Mouse (Mus musculus): ENCODE results near the gene Arcn1. TPM values are rescaled to one million over a fixed set of nuclear protein-coding genes. Genes with fewer than 3 reads are reported as not detected.

Gene Arcn1
- polyA plus RNA-seq, 1 experiment from 2014 or later, result 92.8 TPM

DNA sequence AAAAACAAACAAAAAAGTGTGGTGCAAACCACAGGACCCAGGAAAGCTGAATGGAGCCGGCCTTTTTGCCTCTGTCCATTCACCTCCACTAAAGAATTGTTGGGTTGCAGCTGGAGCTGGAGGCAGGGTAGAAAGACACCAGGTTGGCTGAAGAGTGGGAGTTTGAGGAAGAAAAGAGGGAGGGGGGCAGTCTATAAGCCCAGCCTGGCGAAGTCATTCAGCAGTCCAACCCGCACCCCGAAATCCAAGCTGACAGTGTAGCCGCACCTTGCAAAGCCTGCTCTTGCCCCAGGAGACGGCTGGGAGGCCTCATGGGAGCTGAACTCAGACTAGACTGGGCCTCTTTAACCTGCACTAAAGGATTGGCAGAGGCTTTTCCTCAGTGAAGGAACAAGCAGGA, 31.8 kb downstream of the Arcn1 start:
- no peaks in the 10 kb centered on the region; the same call in 1 of the 2 replicates for H3K9me3 ChIP-seq (replicated peaks; ENCODE audit: control insufficient read depth, low read length)
- no peak overlapping the region for H3K4me3 ChIP-seq (ENCODE audit: low read depth, low read length)
- no peak for ATAC-seq (ENCODE audit: low read depth)
- H3K9ac ChIP-seq (ENCODE audit: low read depth, low read length), result no peak overlapping the region
- H3K4me2 ChIP-seq (ENCODE audit: low read depth, low read length), result no peak overlapping the region
- WGBS (ENCODE audit: insufficient replicate concordance), result 63% methylated on average over 6 of the region's 6 CpGs
- no peak overlapping the region for H3K27ac ChIP-seq (ENCODE audit: low read length)
- peaks cover 15% of the 10 kb centered on the region for H3K4me1 ChIP-seq (ENCODE audit: control insufficient read depth, low read depth, low read length)
- no peaks in the 10 kb centered on the region for H3K36me3 ChIP-seq (ENCODE audit: control insufficient read depth, insufficient read depth)
- H3K27me3 ChIP-seq (ENCODE audit: control insufficient read depth, insufficient read depth, low read depth, low read length), result peaks cover 44% of the 10 kb centered on the region

- WGBS (ENCODE audit: insufficient replicate concordance), result 3% methylated on average over 46 of the region's 47 CpGs
Measured at GRCm38 (mm10) chr9:44734524-44735494, 32.8 kb downstream of the Arcn1 start, which contains the start of gene Phldb1. TSS of gene Phldb1 (minus strand) at chr9:44735198.

GRCm38 (mm10) chr9:44733671-44734523, 33.7 kb downstream of the Arcn1 start:
- H3K9me3 ChIP-seq (replicated peaks; ENCODE audit: control insufficient read depth, low read length), result no peaks in the 10 kb centered on the region
- peaks cover 15% of the 10 kb centered on the region for H3K4me1 ChIP-seq (ENCODE audit: control insufficient read depth, low read depth, low read length)
- H3K27ac ChIP-seq (ENCODE audit: low read length), result no peak overlapping the region
- H3K36me3 ChIP-seq (ENCODE audit: control insufficient read depth, insufficient read depth), result no peaks in the 10 kb centered on the region
- H3K4me2 ChIP-seq (ENCODE audit: low read depth, low read length), result peak overlapping the region; percentile 75
- WGBS (ENCODE audit: insufficient replicate concordance), result 1% methylated on average over 78 of the region's 79 CpGs
- H3K27me3 ChIP-seq (ENCODE audit: control insufficient read depth, insufficient read depth, low read depth, low read length), result peaks cover 44% of the 10 kb centered on the region
- H3K4me3 ChIP-seq (ENCODE audit: low read depth, low read length), result peak overlapping the region; percentile 55
- ATAC-seq (ENCODE audit: low read depth), result no peak; the same call in 1 of the 2 replicates
- H3K9ac ChIP-seq (ENCODE audit: low read depth, low read length), result peak overlapping the region; percentile 21; the same call in 1 of the 2 replicates

More at GRCm38 (mm10) chr9:44734524-44735494, 32.8 kb downstream of the Arcn1 start, which contains the start of gene Phldb1:
- Histone ChIP-seq H3K4me1 (ENCODE audit: control insufficient read depth, low read depth, low read length) (peaks cover 15% of the 10 kb centered on the region), H3K27ac (ENCODE audit: low read length) (no peak within 1 kb of the TSS), H3K36me3 (ENCODE audit: control insufficient read depth, insufficient read depth) (no peaks in the 10 kb centered on the region), H3K9me3 (replicated peaks; ENCODE audit: control insufficient read depth, low read length) (no peaks in the 10 kb centered on the region; the same call in 1 of the 2 replicates), H3K9ac (ENCODE audit: low read depth, low read length) (peak within 1 kb of the TSS; percentile 21; the same call in 1 of the 2 replicates), H3K4me3 (ENCODE audit: low read depth, low read length) (peak within 1 kb of the TSS; percentile 55), H3K4me2 (ENCODE audit: low read depth, low read length) (peak within 1 kb of the TSS; percentile 75), H3K27me3 (ENCODE audit: control insufficient read depth, insufficient read depth, low read depth, low read length) (peaks cover 44% of the 10 kb centered on the region)
- peak; percentile 54 for ATAC-seq (ENCODE audit: low read depth)

DNA sequence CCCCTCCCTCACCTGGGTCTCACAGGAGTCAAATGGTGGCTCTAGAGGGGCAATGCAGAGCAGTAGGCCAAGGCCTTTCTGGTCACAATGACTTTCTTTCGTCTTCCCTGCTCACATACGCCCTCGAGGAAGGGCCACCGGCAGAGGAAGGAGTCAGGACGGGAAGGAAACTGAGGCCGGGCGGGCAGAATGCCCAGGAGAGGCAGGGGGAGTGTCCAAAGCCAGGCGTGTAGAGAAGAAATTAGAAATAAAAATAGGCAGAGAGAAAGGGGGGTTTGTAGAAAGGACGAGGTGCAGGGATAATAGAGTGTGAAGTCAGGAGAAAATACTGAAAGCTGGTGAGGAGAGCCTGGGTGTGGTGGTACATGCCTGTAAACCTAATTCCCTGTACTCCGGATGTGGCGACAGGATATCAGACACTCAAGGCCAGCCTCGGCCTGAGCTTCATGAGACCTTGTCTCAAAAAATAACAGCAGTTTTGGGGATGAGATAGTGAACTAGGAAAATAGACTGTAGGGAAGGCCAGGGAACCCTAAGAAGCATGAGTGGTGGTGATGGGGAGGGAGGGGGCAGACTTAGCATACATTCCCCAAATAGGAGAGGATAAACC, 34.6 kb downstream of the Arcn1 start:
- Histone ChIP-seq H3K9ac (ENCODE audit: low read depth, low read length) (no peak overlapping the region; the same call in 1 of the 2 replicates), H3K9me3 (replicated peaks; ENCODE audit: control insufficient read depth, low read length) (no peaks in the 10 kb centered on the region), H3K36me3 (ENCODE audit: control insufficient read depth, insufficient read depth) (no peaks in the 10 kb centered on the region), H3K4me2 (ENCODE audit: low read depth, low read length) (no peak overlapping the region), H3K4me1 (ENCODE audit: control insufficient read depth, low read depth, low read length) (peaks cover 15% of the 10 kb centered on the region), H3K27ac (ENCODE audit: low read length) (no peak overlapping the region), H3K27me3 (ENCODE audit: control insufficient read depth, insufficient read depth, low read depth, low read length) (peaks cover 44% of the 10 kb centered on the region), H3K4me3 (ENCODE audit: low read depth, low read length) (peak overlapping the region; percentile 55; the same call in 1 of the 2 replicates)
- WGBS (ENCODE audit: insufficient replicate concordance), result 36% methylated on average over 12 of the region's 12 CpGs
- ATAC-seq (ENCODE audit: low read depth), result no peak

GRCm38 (mm10) chr9:44732130-44732549, 35.5 kb downstream of the Arcn1 start:
- ATAC-seq (ENCODE audit: low read depth), result 0 out of 2 replicates have a peak, but pooled peaks have one; percentile 24
- Histone ChIP-seq H3K27me3 (ENCODE audit: control insufficient read depth, insufficient read depth, low read depth, low read length) (peaks cover 42% of the 10 kb centered on the region), H3K27ac (ENCODE audit: low read length) (no peak overlapping the region), H3K4me3 (ENCODE audit: low read depth, low read length) (no peak overlapping the region), H3K9ac (ENCODE audit: low read depth, low read length) (no peak overlapping the region), H3K4me1 (ENCODE audit: control insufficient read depth, low read depth, low read length) (peaks cover 15% of the 10 kb centered on the region), H3K4me2 (ENCODE audit: low read depth, low read length) (no peak overlapping the region), H3K9me3 (replicated peaks; ENCODE audit: control insufficient read depth, low read length) (no peaks in the 10 kb centered on the region), H3K36me3 (ENCODE audit: control insufficient read depth, insufficient read depth) (no peaks in the 10 kb centered on the region)
- 18% methylated on average over 5 of the region's 5 CpGs for WGBS (ENCODE audit: insufficient replicate concordance)

- H3K9ac ChIP-seq (ENCODE audit: low read depth, low read length), result no peak overlapping the region
- H3K27me3 ChIP-seq (ENCODE audit: control insufficient read depth, insufficient read depth, low read depth, low read length), result peaks cover 4% of the 10 kb centered on the region; the same call in 1 of the 2 replicates
- H3K9me3 ChIP-seq (replicated peaks; ENCODE audit: control insufficient read depth, low read length), result no peaks in the 10 kb centered on the region
- no peak overlapping the region for H3K4me2 ChIP-seq (ENCODE audit: low read depth, low read length)
- no peak for ATAC-seq (ENCODE audit: low read depth)
- no peak overlapping the region for H3K27ac ChIP-seq (ENCODE audit: low read length)
- H3K36me3 ChIP-seq (ENCODE audit: control insufficient read depth, insufficient read depth), result no peaks in the 10 kb centered on the region
- WGBS (ENCODE audit: insufficient replicate concordance), result 54% methylated on average over 5 of the region's 5 CpGs
- peaks cover 7% of the 10 kb centered on the region for H3K4me1 ChIP-seq (ENCODE audit: control insufficient read depth, low read depth, low read length)
- no peak overlapping the region for H3K4me3 ChIP-seq (ENCODE audit: low read depth, low read length)
Measured at GRCm38 (mm10) chr9:44727441-44727840, 40.2 kb downstream of the Arcn1 start.

DNA sequence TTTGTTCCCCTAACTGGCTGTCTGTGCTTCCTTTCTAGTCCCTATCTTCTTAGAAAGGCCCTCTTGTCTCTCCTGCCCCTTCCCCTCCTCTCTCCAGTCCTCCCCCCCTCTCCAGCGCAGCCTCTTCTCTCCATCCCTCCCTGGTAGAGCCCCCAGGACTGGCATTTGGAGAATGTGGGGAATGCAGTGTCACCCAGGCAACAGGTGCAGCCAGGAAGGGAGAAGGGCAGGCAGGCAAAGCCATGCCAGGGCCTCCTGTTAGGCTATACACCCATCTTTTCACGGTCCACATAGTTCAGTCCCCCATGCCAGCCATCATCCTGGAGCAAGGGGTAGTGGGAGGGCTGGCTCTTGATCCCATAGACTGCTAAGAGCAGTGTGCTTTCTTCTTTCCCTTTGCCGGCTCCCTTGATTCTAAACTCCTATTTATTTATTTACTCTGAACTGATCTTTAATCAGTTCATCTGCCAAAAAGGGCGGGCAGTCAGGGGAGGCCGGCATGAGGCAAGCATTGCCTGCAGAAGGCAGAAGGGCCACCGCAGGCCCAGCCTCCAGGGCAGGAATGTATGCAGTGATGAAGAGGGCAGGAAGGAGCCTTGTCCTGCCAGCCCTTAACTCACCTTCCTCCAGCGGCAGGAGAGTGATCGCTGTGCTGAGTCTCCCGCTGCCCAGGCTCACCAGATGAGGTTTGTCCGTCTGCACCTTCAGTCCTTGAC, 41.1 kb downstream of the Arcn1 start:
- Histone ChIP-seq H3K9me3 (replicated peaks; ENCODE audit: control insufficient read depth, low read length) (no peaks in the 10 kb centered on the region), H3K4me1 (ENCODE audit: control insufficient read depth, low read depth, low read length) (no peaks in the 10 kb centered on the region; the same call in none of the 2 replicates), H3K27me3 (ENCODE audit: control insufficient read depth, insufficient read depth, low read depth, low read length) (no peaks in the 10 kb centered on the region; the same call in 1 of the 2 replicates), H3K4me2 (ENCODE audit: low read depth, low read length) (no peak overlapping the region), H3K9ac (ENCODE audit: low read depth, low read length) (no peak overlapping the region), H3K27ac (ENCODE audit: low read length) (no peak overlapping the region), H3K36me3 (ENCODE audit: control insufficient read depth, insufficient read depth) (no peaks in the 10 kb centered on the region), H3K4me3 (ENCODE audit: low read depth, low read length) (no peak overlapping the region)
- 50% methylated on average over 10 of the region's 10 CpGs for WGBS (ENCODE audit: insufficient replicate concordance)
- no peak for ATAC-seq (ENCODE audit: low read depth)

DNA sequence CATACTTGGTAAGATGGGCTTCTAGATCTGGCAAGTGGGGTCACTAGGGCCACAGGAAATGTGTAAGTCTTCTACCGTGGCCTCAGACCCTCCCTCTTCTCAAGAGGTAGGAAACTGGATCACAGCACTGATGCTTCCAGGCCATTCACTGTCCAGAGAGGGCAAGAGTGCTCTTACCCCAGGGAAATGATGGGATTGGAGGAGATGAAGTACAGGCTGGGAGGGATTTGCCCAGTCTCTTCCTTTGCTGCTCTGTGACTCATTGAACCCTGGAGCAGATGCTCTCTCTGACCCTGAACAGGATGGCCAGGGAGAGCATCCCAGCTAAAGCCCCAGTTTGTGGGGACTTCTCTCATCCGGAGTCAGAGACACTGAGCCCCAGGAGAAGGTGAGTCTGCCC, 43.0 kb downstream of the Arcn1 start:
- Histone ChIP-seq H3K4me2 (ENCODE audit: low read depth, low read length) (no peak overlapping the region), H3K9me3 (replicated peaks; ENCODE audit: control insufficient read depth, low read length) (no peaks in the 10 kb centered on the region), H3K27me3 (ENCODE audit: control insufficient read depth, insufficient read depth, low read depth, low read length) (no peaks in the 10 kb centered on the region; the same call in 1 of the 2 replicates), H3K4me3 (ENCODE audit: low read depth, low read length) (no peak overlapping the region), H3K27ac (ENCODE audit: low read length) (no peak overlapping the region), H3K36me3 (ENCODE audit: control insufficient read depth, insufficient read depth) (no peaks in the 10 kb centered on the region), H3K9ac (ENCODE audit: low read depth, low read length) (no peak overlapping the region), H3K4me1 (ENCODE audit: control insufficient read depth, low read depth, low read length) (peaks cover 10% of the 10 kb centered on the region)
- no peak for ATAC-seq (ENCODE audit: low read depth)
- WGBS (ENCODE audit: insufficient replicate concordance), result 60% methylated on average over 2 of the region's 2 CpGs

Measured in liver, embryonic 16.5 days (tissue).